Mouse (Mus musculus): Measurements from ENCODE around the gene Trim10. TPM values are rescaled to one million over a fixed set of nuclear protein-coding genes. Genes with fewer than 3 reads are reported as not detected.
"Not testable (repeated sequence)": the region's sequence is repeated elsewhere in the genome, so short reads cannot be mapped to it uniquely, and the experiment has no call there.

Trim10 gene
- total RNA-seq, 2 experiments from 2014 or later: not detected

DNA sequence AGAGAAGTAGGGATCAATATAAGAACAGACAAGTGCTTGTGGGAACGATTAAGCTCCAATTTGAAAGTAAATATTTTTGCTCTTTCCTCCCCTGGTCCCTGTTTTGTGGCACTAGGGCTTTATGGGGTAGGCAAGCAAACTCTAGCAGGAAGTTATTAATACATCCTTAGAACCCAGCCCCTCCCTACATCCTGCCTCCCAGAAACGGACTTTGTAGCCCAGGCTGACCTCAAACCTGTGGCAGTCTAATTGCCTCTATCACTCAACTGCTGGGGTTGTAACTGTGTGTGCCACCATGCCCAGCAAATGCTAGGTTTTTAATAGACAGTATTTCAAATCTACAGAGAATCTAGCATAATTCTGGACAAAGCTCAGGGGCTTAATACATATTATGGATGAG, 7.7 kb upstream of the Trim10 start:
- DNase-seq: no peak

DNA sequence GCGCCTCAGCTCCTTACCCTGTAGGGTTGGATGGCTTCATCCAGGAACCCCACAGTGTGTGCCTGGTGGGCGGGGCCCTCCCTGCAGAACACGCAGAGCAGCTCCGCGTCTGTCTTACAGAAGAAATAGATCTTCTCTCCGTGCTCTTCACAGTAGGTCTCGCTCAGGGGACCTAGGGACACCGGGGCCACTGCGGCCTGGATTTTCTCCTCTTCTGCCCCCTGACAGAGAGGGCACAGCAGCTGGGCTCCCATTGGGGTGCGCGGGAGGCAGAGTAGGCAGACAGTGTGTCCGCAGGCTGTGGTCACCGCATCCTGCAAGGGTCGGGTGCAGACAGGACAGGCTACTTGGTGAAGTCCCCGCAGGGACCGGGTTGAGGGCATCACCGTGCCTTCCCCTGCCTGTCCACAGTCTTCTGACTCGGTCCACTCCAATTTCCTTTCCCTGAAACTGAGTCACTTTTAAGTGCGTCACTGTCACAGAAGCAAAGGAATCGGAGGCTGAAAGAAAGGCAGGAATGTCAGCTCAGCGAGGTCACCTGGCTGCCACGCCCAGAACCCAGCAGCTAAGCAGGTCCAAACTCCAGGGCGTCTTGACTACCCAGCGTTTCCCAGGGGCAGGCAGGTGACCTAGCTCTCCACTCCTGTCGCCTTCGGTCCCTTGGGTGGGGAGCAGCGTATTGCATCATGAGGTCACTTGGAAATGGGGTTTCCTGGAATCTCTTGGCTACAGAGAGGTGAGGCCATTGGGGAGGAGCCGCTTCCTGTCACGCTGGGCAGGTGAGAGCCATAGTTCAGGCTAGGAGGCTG, 2.5 kb upstream of the Trim10 start, which contains the start of gene Trim15:
TSS of gene Trim15 (minus strand) at position 492 of the 809 bp plus-strand sequence.
- DNase-seq: no peak

- DNase-seq: no peak
These were observed 538 bp upstream of the Trim10 start for GRCm38 (mm10) chr17:36868836-36869235.

DNA sequence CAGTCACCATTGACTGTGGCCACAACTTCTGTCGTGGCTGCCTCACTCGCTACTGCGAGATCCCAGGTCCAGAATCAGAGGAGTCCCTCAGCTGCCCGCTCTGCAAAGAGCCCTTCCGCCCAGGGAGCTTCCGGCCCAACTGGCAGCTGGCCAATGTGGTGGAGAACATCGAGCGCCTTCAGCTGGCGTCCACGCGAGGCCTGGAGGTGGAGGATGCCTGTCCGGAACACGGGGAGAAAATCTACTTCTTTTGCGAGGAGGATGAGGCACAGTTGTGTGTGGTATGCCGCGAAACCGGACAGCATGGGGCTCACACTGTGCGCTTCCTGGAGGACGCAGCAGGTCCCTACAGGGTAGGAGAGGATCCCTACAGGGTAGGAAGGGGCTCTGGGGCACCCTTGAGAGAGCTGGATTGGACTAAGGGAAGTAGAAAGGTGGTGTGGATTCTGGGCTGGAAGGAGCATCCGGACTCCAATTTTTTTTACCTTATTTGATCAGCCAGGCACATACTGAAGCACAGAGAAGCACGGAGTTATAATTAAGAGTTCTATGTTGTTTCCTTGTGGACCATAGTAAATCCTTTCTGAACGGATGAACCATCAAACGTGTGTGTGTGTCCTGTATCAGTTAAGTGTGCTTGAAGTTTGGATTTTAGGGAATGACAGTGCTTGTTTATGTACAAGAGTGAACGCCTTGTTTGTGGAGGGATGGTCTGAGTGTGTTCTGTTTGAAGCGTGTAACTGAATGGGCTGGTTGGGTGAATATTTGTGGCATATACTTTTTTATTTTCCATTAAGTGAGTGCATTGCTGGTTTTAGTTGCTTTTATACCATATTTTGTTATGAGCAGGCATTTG, 809 bp downstream of the Trim10 start:
- DNase-seq: no peak

- DNase-seq: no peak
These were observed 5.3 kb downstream of the Trim10 start for GRCm38 (mm10) chr17:36874636-36875035.

DNA sequence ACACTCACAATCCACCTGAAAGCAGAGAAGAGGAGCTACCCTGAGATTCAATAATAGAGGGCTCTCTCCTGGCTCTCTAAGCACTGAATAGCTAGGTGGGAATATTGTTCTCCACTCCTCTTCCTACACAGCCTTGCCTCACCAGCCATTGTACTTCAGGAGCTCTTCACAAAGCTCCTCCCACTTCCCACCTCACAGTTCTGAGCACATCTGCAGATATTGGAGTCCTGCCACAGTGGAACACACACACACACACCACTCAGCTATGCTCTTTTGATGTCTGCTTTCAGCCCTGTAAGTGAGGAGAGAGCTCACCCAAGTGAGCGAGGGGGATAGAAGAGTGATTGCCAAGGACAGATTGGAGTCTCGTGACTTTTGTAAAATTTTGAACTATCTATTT, 14.0 kb downstream of the Trim10 start:
- no peak for DNase-seq

DNA sequence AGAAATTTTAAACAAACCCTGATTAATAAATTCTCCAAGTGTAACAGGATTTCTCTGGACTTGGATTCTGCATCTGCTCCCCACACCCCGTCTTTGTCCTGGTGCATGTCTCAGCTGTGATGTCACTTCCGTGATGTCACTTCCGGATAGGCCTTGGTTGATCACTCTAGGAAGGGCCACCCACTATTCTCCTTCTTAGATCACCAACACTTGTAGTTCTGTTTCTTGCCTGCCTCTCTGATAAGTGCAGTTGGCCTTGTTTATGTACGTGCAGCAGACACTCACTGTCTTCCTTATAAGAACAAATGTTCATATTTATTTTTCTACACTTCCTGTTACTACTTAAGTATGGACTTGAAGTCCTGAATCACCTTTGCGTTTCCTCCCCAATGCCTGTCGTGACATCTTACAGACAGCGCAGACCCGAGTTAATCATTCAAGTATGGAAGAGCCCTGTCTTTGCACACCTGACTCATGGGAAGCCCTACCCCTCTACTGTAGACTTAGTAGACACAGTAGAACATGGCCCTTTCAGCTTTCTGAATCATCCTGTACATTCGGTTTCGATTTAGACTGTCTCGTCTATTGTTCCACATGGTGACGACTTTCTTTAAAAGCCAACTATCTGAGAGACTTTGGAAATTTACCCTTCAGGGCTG, 15.9 kb downstream of the Trim10 start:
- no peak for DNase-seq

DNA sequence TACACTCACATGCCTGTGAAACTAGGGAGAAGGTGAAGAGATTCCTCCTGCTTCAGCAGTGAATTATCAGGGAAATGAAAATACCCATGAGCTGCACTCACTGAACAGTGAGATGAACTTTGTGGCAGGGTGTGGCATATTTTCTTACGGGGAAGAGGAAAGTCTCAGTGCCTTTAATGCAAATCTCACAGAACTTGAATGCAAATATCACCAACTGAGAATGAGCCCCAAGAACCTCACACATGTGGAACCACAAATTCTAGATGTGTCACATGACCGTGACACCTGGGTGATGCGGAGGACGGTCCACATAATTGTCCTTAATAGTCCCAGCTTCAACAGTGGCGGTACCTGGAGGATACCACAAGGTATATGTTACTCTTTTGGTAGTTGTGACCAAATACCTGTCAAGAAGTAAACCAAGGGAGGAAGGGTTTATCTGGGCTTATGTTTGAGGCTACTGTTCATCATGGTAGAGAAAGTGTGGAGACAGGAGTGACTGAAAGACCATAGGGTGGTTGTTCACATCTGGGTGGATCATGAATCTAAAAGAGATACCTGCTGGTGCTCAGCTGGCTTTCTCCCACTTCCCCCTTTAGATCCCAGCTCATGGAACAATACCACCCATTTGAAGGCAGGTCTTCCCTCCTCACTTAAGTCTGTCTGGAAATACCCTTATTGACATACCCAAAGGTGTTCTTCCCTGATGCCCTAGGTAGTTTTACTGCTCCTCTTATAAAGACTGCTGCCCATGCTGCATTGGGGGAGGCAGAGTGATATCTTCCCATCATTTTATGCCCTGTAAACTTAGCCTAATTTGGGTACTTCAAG, 20.9 kb downstream of the Trim10 start, which contains the start of gene Trim40:
TSS of gene Trim40 (minus strand) at position 51 of the 831 bp plus-strand sequence.
- no peak for DNase-seq

DNA sequence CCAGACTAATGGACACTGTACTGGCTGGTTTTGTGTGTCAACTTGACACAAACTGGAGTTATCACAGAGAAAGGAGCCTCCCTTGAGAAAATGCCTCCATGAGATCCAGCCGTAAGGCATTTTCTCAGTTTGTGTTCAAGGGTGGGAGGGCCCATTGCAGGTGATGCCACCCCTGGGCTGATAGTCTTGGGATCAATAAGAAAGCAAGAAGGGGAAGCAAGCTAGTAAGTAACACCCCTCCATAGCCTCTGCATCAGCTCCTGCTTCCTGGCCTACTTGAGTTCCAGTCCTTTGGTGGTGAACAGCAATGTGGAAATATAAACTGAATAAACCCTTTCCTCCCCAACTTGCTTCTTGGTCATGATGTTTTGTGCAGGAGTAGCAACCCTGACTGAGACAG, 22.1 kb downstream of the Trim10 start:
- not testable (repeated sequence) for DNase-seq

- peak in 1 of 2 experiments; percentile 18 for DNase-seq
These were observed 23.0 kb downstream of the Trim10 start for GRCm38 (mm10) chr17:36892362-36892761.

- DNase-seq: no peak
These were observed 24.0 kb downstream of the Trim10 start for GRCm38 (mm10) chr17:36893387-36893786.

DNA sequence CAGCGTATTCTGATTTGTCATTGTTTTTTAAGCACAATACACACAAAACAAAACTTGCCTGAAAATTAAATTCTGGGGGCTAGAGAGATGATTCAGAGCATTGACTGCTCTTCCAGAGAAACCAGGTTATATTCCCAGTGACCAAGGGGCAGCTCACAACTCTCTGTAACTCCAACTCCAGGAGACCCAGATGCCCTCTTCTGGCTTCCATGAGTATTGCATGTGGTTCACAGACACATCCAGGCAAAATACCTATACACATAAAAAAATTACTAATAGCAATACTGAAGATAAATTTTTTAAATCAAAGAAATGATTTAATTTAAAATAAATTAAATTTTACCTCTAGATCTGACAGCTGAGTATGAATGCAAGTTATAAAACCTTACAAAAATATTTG, 27.2 kb downstream of the Trim10 start:
- DNase-seq: no peak

DNA sequence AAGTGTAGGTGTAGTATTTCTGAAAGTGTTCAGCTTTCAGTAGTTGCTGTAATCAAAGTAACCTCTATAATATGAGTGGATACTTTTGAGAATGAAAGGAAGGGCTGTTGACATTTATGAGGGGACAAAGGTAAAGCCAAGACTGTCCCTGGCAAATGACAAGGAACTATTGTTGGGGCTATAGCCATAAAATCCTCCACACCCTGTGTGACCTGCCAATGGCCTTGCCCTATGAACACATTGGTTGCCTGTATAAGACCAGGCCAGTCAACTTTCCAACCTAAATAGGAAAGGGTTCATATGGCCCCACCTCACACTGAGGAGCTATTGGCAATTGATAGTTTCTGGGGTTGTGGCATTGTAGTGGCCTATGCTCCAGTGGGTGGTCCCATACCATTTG, 27.7 kb downstream of the Trim10 start:
- no peak for DNase-seq

- no peak for DNase-seq
These were observed 28.3 kb downstream of the Trim10 start, which contains the start of gene Trim31 for GRCm38 (mm10) chr17:36897552-36898205. Gene Trim31, plus strand, starts transcription at chr17:36898118.

GRCm38 (mm10) chr17:36899376-36899775, 30.0 kb downstream of the Trim10 start:
- no peak for DNase-seq

GRCm38 (mm10) chr17:36900001-36900400, 30.6 kb downstream of the Trim10 start:
- peak; percentile 45 to 47 for DNase-seq

GRCm38 (mm10) chr17:36900691-36901090, 31.3 kb downstream of the Trim10 start:
- DNase-seq: no peak

DNA sequence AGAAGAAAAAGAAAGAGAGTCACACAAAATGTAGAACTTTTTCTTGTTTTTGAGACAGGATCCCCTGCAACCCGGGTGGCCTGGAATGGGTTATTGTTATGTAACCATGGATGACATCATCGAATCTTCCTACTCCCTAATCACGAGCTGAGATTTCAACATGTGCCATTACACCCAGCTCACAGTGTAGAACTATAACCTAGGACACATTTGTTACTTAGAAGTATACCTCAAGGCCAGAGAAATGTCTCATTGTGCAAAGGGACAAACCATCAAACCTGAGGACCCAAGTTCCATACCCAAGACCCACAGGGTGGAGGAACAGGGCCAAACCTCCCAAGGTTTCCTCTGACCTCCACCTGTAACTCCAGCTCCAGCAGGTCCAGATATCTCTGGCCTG, 34.3 kb downstream of the Trim10 start:
- no peak for DNase-seq

GRCm38 (mm10) chr17:36908235-36908634, 38.9 kb downstream of the Trim10 start:
- no peak for DNase-seq

- DNase-seq: no peak
These were observed 40.4 kb downstream of the Trim10 start for GRCm38 (mm10) chr17:36909802-36910201.

DNA sequence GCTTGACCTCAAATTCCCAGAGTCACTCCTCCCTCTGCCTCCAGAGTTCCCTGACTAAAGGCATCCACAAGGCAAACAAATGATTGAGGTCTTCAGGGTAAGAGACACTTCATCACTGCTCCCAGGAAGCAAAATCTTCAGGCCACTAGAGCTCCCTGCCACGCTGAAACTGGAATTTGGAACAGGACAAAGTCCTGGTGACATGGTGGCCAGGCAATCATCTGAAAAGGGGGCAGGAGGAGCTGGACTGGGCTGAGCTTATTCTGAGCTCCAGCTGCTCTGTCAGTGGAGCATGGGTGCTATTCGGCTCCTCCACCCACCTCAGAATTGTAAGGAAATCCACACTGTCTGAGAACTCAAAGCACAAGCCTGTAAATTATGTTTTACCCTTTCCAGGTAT, 42.7 kb downstream of the Trim10 start:
- no peak for DNase-seq
